ENCODE assay signal across 33 mouse cellular contexts in the genomic region with DNA sequence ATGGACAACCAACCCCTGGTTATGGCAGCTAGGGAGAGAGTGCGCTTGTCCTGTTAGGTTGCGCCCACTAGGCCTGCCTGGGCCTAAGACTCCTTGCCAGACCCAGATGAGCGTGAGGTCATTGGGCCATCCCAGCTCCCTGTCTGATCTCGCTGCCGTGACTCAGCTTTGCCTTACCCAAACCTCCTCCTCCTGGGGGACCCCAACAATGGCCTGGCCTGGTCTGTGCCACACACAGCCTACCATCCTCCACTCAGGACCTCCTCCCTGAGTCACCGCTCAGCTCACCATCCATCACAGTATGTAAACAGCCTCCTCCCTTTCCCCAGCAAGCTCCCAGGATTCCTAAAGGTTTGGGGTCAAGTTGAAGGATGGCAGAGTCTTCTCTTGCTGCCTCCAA. TPM values are rescaled to one million over a fixed set of nuclear protein-coding genes. Genes with fewer than 3 reads are reported as not detected.
"Had no signal": no experiment of that assay in that cellular context is flagged by ENCODE, and none has a peak within 500 bp of the region (broad histone marks: within the 10 kb centered on the region; RNA-seq: fewer than 3 reads in every experiment).

No protein-coding gene starts in this region.

- H3K9ac ChIP-seq: embryonic facial prominence, embryonic 12.5 days; embryonic facial prominence, embryonic 13.5 days; embryonic facial prominence, embryonic 15.5 days; forebrain, embryonic 12.5 days; forebrain, embryonic 13.5 days; forebrain, embryonic 15.5 days; forebrain, postnatal 0 days had no signal

- H3K27ac ChIP-seq: embryonic facial prominence, embryonic 10.5 days; embryonic facial prominence, embryonic 12.5 days; embryonic facial prominence, embryonic 13.5 days; embryonic facial prominence, embryonic 15.5 days; forebrain, embryonic 10.5 days; forebrain, embryonic 12.5 days; forebrain, embryonic 13.5 days; forebrain, embryonic 15.5 days; heart, adult 2 months; heart, embryonic 10.5 days had no signal

- H3K4me3 ChIP-seq: embryonic facial prominence, embryonic 10.5 days; embryonic facial prominence, embryonic 12.5 days; embryonic facial prominence, embryonic 13.5 days; embryonic facial prominence, embryonic 15.5 days; erythroblast, embryonic 14.5 days; forebrain, embryonic 10.5 days; forebrain, embryonic 12.5 days; forebrain, embryonic 13.5 days; forebrain, embryonic 15.5 days; heart, adult 2 months; heart, embryonic 10.5 days had no signal

- H3K9me3 ChIP-seq: embryonic facial prominence, embryonic 10.5 days; embryonic facial prominence, embryonic 12.5 days; embryonic facial prominence, embryonic 13.5 days; embryonic facial prominence, embryonic 15.5 days; forebrain, embryonic 10.5 days; forebrain, embryonic 12.5 days; forebrain, embryonic 13.5 days; forebrain, embryonic 15.5 days; heart, embryonic 10.5 days had no signal

- DNase-seq: cerebellum, adult 9-10 months; cerebellum, adult 9-11 months; cerebellum, postnatal 10 days; cerebellum, postnatal 14 days; cerebellum, postnatal 25 days; cerebellum, postnatal 36 days; embryo, embryonic 11 days; forebrain, postnatal 0 days; gastrocnemius, postnatal 14 days; gastrocnemius, postnatal 25 days; gastrocnemius, postnatal 36 days; heart, adult 11 months; heart, adult 18-20 months; heart, adult 2 months had no signal

- H3K4me2 ChIP-seq: embryonic facial prominence, embryonic 12.5 days; embryonic facial prominence, embryonic 13.5 days; embryonic facial prominence, embryonic 15.5 days; forebrain, embryonic 12.5 days; forebrain, embryonic 13.5 days; forebrain, embryonic 15.5 days had no signal

- ATAC-seq: forebrain, embryonic 13.5 days; forebrain, embryonic 14.5 days; forebrain, embryonic 15.5 days; forebrain, embryonic 16.5 days; forebrain, postnatal 0 days had no signal

- H3K27me3 ChIP-seq: embryonic facial prominence, embryonic 12.5 days; embryonic facial prominence, embryonic 15.5 days; forebrain, embryonic 15.5 days had no signal

- H3K36me3 ChIP-seq: embryonic facial prominence, embryonic 10.5 days; embryonic facial prominence, embryonic 12.5 days; embryonic facial prominence, embryonic 13.5 days; embryonic facial prominence, embryonic 15.5 days; forebrain, embryonic 10.5 days; forebrain, embryonic 12.5 days; forebrain, embryonic 15.5 days; heart, embryonic 10.5 days had no signal

RNA-seq across cellular contexts. Expression of a gene that starts 9.1 kb away (rescaled TPM):
- total RNA-seq: common myeloid progenitor, adult 5-6 weeks; forebrain, postnatal 0 days; gastrocnemius, adult 18-20 months; gastrocnemius, adult 8-10 months; gastrocnemius, postnatal 14 days; gastrocnemius, postnatal 25 days; gastrocnemius, postnatal 36 days; gastrocnemius, postnatal 4 days; granulocyte monocyte progenitor cell, adult 5-6 weeks; heart, adult 18-20 months; heart, adult 2 months; heart, adult 8-10 months had no signal
- polyA plus RNA-seq: embryonic facial prominence, embryonic 10.5 days; erythroblast, embryonic 14.5 days; forebrain, embryonic 10.5 days; forebrain, embryonic 11.5 days; forebrain, embryonic 12.5 days had no signal
